In the genomic region with DNA sequence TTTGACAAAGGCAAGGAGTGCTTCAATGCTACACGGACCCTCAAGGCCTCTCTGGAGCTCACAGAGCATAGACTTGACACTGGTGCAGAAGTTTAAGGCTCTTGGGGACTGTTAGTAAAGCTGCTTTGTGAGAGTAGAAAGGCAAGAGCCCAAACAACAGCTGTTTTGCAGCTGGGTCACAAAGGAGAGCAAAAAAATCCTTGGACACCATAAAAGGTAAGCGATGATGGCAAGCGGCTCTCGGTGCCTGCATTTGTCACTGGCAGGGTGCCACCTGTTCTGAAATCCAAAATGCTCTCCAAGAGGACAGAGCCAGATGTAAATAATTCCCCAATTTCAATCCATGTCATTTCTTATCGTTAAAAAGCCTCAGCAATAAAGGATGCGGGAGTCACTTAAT, we compare ENCODE assay signal across 8 mouse cellular contexts.
A peak's percentile ranks its signal among the peaks of the same experiment; 100 is the strongest.
DNase-seq lines count a peak whose midpoint lies in the region; ATAC-seq and TF ChIP-seq lines count a peak whose summit lies in the region.

No protein-coding gene starts in this region.

- intact Hi-C loops in heart, adult 2 months (cut with DNase I): no loop called here

- H3K4me1 ChIP-seq in heart, adult 2 months (ENCODE audit: control insufficient read depth, insufficient read depth, low read length): peaks cover 2% of the 10 kb centered on the region; the same call in 1 of the 2 replicates
- no peaks in the 10 kb centered on the region for H3K4me1 ChIP-seq in heart, embryonic 11.5 days (ENCODE audit: control insufficient read depth, insufficient read depth, low read length)
- H3K4me1 ChIP-seq in kidney, embryonic 16.5 days (ENCODE audit: insufficient read depth, low read length): peaks cover 10% of the 10 kb centered on the region; the same call in 1 of the 2 replicates

- no peak overlapping the region for H3K4me2 ChIP-seq in heart, embryonic 11.5 days
- H3K4me2 ChIP-seq in kidney, embryonic 16.5 days (replicated peaks; ENCODE audit: low read depth, low read length): peak overlapping the region; percentile 27; the same call in 1 of the 2 replicates

- H3K9ac ChIP-seq in heart, adult 2 months (ENCODE audit: low read depth, low read length): no peak overlapping the region
- H3K9ac ChIP-seq in heart, embryonic 11.5 days (ENCODE audit: low read depth, low read length): no peak overlapping the region
- H3K9ac ChIP-seq in kidney, embryonic 16.5 days (replicated peaks; ENCODE audit: low read length): no peak overlapping the region

- no peaks in the 10 kb centered on the region for H3K79me2 ChIP-seq in heart, adult 2 months (replicated peaks; ENCODE audit: control insufficient read depth, insufficient read depth, low read length)

- H3K36me3 ChIP-seq in heart, adult 2 months (ENCODE audit: control insufficient read depth, insufficient read depth, low read length): no peaks in the 10 kb centered on the region
- H3K36me3 ChIP-seq in heart, embryonic 11.5 days (ENCODE audit: control insufficient read depth, insufficient read depth, low read length): no peaks in the 10 kb centered on the region
- no peaks in the 10 kb centered on the region for H3K36me3 ChIP-seq in kidney, embryonic 16.5 days (ENCODE audit: insufficient read depth, low read length)

- peak; percentile 39 to 50 for DNase-seq in heart, adult 2 months
- DNase-seq in cerebellum, postnatal 10 days: peak; percentile 66 to 68
- peak; percentile 30 for DNase-seq in ovary, postnatal 10 days (ENCODE audit: low spot score)
- DNase-seq in left cerebral cortex, adult 8-10 months (ENCODE audit: low spot score in 2 of 2): no peak

- no peak for TF ChIP-seq CTCF in heart, adult 2 months (IDR thresholded peaks at IDR 0.05)

- no peak for TF ChIP-seq EP300 in heart, adult 2 months (IDR thresholded peaks at IDR 0.05; ENCODE audit: insufficient read depth, low read depth, low read length)

- no peak overlapping the region for H3K27ac ChIP-seq in heart, adult 2 months
- H3K27ac ChIP-seq in heart, embryonic 11.5 days (ENCODE audit: low read depth, low read length): no peak overlapping the region
- H3K27ac ChIP-seq in kidney, embryonic 16.5 days (ENCODE audit: low read length): peak overlapping the region; percentile 27; the same call in 1 of the 2 replicates

- H3K9me3 ChIP-seq in heart, embryonic 11.5 days (replicated peaks; ENCODE audit: control insufficient read depth, low read length): no peaks in the 10 kb centered on the region
- no peaks in the 10 kb centered on the region for H3K9me3 ChIP-seq in kidney, embryonic 16.5 days (ENCODE audit: low read length)

- no peak for ATAC-seq in heart, embryonic 11.5 days (replicated peaks; ENCODE audit: insufficient number of reproducible peaks, low FRiP score, low TSS enrichment)
- no peak; the same call in 1 of the 2 replicates for ATAC-seq in kidney, embryonic 16.5 days (ENCODE audit: low FRiP score, low TSS enrichment)
- no peak for ATAC-seq in CD4-positive, CD25-positive, alpha-beta regulatory T cell, adult 4 months
- no peak for ATAC-seq in granulocyte monocyte progenitor cell, adult 5-6 weeks (replicated peaks; ENCODE audit: poor library complexity, severe bottlenecking)

- H3K4me3 ChIP-seq in heart, adult 2 months: no peak overlapping the region
- H3K4me3 ChIP-seq in heart, embryonic 11.5 days (ENCODE audit: low read depth, low read length): no peak overlapping the region
- no peak overlapping the region for H3K4me3 ChIP-seq in kidney, embryonic 16.5 days (ENCODE audit: low read length)

- no peaks in the 10 kb centered on the region for H3K27me3 ChIP-seq in heart, adult 2 months (ENCODE audit: control insufficient read depth, insufficient read depth, low read length)
- no peaks in the 10 kb centered on the region for H3K27me3 ChIP-seq in heart, embryonic 11.5 days (ENCODE audit: control insufficient read depth, insufficient read depth, low read length)
- H3K27me3 ChIP-seq in kidney, embryonic 16.5 days (ENCODE audit: insufficient read depth, low read length): no peaks in the 10 kb centered on the region

- TF ChIP-seq POLR2A in heart, adult 2 months (IDR thresholded peaks at IDR 0.05; ENCODE audit: insufficient read depth, low read depth, low read length): no peak

- 49% methylated on average over 6 of the region's 6 CpGs for WGBS in heart, adult 2 months
- 82% methylated on average over 6 of the region's 6 CpGs for WGBS in heart, embryonic 11.5 days (ENCODE audit: insufficient replicate concordance)
- WGBS in kidney, embryonic 16.5 days: 31% methylated on average over 6 of the region's 6 CpGs

Comparison
In these comparisons a context has a peak if more than half of its experiments do, and no peak if none do; other contexts are left out.
1. DNase-seq: peak in heart, adult 2 months (2 of 2), cerebellum, postnatal 10 days (2 of 2) and ovary, postnatal 10 days (single experiment); none in left cerebral cortex, adult 8-10 months (0 of 2).